Mouse (Mus musculus) hindbrain, embryonic 10.5 days (tissue): Measurements from ENCODE around the gene BB287469. TPM values are rescaled to one million over a fixed set of nuclear protein-coding genes. Genes with fewer than 3 reads are reported as not detected.
"Not testable (repeated sequence)": the region's sequence is repeated elsewhere in the genome, so short reads cannot be mapped to it uniquely, and the experiment has no call there.

Source experiments
- DNase-seq: peaks from one replicate; pipeline ENCODE4 v3.0.0-alpha.2; 2017; ENCODE audit warnings: low spot score
- H3K27ac ChIP-seq: fragments of 300-500 bp; sonication (generic); 2 replicates; pipeline ENCODE4 v1.5.1; 2016; ENCODE audit warnings: mild to moderate bottlenecking, moderate library complexity
- H3K27me3 ChIP-seq: fragments of 300-500 bp; sonication (generic); 2 replicates; pipeline ENCODE4 v1.6.1; 2016; ENCODE audit warnings: mild to moderate bottlenecking; ENCODE audit not compliant: poor library complexity, insufficient read depth, severe bottlenecking
- H3K36me3 ChIP-seq: fragments of 300-500 bp; sonication (generic); 2 replicates; pipeline ENCODE4 v1.6.1; 2016; ENCODE audit warnings: mild to moderate bottlenecking, moderate library complexity
- H3K4me1 ChIP-seq: fragments of 300-500 bp; sonication (generic); replicated peaks from 2 replicates; pipeline ENCODE4 v1.6.1; 2016; ENCODE audit warnings: mild to moderate bottlenecking
- H3K4me3 ChIP-seq: fragments of 300-500 bp; sonication (generic); 2 replicates; pipeline ENCODE4 v1.5.1; 2016; ENCODE audit warnings: mild to moderate bottlenecking, moderate library complexity
- H3K9me3 ChIP-seq: fragments of 300-500 bp; sonication (generic); 2 replicates; pipeline ENCODE4 v1.6.1; 2016; ENCODE audit warnings: mild to moderate bottlenecking, moderate library complexity
- WGBS: fragments of 180-500 bp; shearing (Covaris S2); methylation state at CpG from one replicate; pipeline ENCODE4 v1.1.7; 2016; 5-methylcytosine and 5-hydroxymethylcytosine counted together
- polyA plus RNA-seq: library from polyadenylated mRNA; unstranded; fragments of >200 nt; fragmentation: Nextera tagmentation; extraction: Ambion mirVana; gene quantifications from 2 replicates; pipeline ENCODE4 v1.2.1, GENCODE M21; 2016

BB287469 gene
- polyA plus RNA-seq = not detected in 2 replicates

- H3K36me3 ChIP-seq, H3K27ac ChIP-seq, H3K4me3 ChIP-seq, DNase-seq, H3K4me1 ChIP-seq, H3K27me3 ChIP-seq, H3K9me3 ChIP-seq: not testable (repeated sequence)
- 90% methylated on average over 6 of the region's 6 CpGs for WGBS
Measured at GRCm38 (mm10) chr12:87816277-87816676, at the start of gene BB287469. Gene BB287469 (plus strand): TSS chr12:87816577.

DNA sequence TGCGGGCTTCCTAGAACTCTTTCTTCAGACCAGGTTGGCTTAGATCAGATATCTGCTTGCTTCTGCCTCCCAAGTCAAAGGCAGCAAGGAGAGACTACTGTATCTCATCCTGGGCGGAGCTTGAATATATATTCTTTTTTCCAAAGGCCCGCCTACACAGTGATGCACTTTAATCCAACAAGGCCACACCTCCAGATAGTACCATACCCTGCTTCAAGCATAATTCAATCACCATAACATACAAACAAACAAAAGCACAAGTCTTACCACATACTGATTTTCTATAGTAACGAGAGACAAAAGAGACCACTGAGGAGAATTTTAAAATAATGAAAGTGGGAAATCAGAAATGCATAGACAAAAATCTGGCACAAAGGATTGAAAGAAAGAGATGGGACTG, 40.7 kb upstream of the BB287469 start, which contains the start of gene Gm21319:
Gene Gm21319 (minus strand): TSS at position 101 of the 400 bp plus-strand sequence.
- H3K4me1 ChIP-seq, DNase-seq, H3K27ac ChIP-seq, H3K9me3 ChIP-seq, H3K4me3 ChIP-seq, H3K27me3 ChIP-seq, H3K36me3 ChIP-seq: not testable (repeated sequence)
- WGBS = 89% methylated on average over 4 of the region's 4 CpGs

GRCm38 (mm10) chr12:87795212-87795611, 21.2 kb upstream of the BB287469 start, which contains the start of gene Gm21936:
Gene Gm21936 (plus strand): TSS chr12:87795512.
- H3K9me3 ChIP-seq, H3K4me3 ChIP-seq, H3K4me1 ChIP-seq, H3K36me3 ChIP-seq, DNase-seq, H3K27ac ChIP-seq, H3K27me3 ChIP-seq: not testable (repeated sequence)
- WGBS = 92% methylated on average over 1 of the region's 1 CpGs

- H3K4me1 ChIP-seq, H3K27me3 ChIP-seq, H3K36me3 ChIP-seq, H3K27ac ChIP-seq, DNase-seq, H3K9me3 ChIP-seq, H3K4me3 ChIP-seq: not testable (repeated sequence)
- 91% methylated on average over 5 of the region's 5 CpGs for WGBS
Measured at GRCm38 (mm10) chr12:87797971-87798370, 18.4 kb upstream of the BB287469 start.

- DNase-seq, H3K27me3 ChIP-seq, H3K4me1 ChIP-seq, H3K27ac ChIP-seq, H3K4me3 ChIP-seq, H3K36me3 ChIP-seq, H3K9me3 ChIP-seq: not testable (repeated sequence)
- WGBS = 92% methylated on average over 2 of the region's 2 CpGs
Measured at GRCm38 (mm10) chr12:87842239-87842638, 25.9 kb downstream of the BB287469 start, which contains the start of gene Gm2001. Gene Gm2001 (minus strand): TSS chr12:87842339.

GRCm38 (mm10) chr12:87850657-87851056, 34.3 kb downstream of the BB287469 start:
- H3K4me1 ChIP-seq, H3K9me3 ChIP-seq, H3K27ac ChIP-seq, H3K4me3 ChIP-seq, DNase-seq, H3K36me3 ChIP-seq, H3K27me3 ChIP-seq: not testable (repeated sequence)
- no CpG with 5 or more reads among the region's 2 CpGs for WGBS

GRCm38 (mm10) chr12:87856067-87856466, 39.7 kb downstream of the BB287469 start:
- H3K4me3 ChIP-seq, H3K36me3 ChIP-seq, H3K27ac ChIP-seq, H3K9me3 ChIP-seq, H3K4me1 ChIP-seq, H3K27me3 ChIP-seq, DNase-seq: not testable (repeated sequence)
- 85% methylated on average over 1 of the region's 1 CpGs for WGBS

DNA sequence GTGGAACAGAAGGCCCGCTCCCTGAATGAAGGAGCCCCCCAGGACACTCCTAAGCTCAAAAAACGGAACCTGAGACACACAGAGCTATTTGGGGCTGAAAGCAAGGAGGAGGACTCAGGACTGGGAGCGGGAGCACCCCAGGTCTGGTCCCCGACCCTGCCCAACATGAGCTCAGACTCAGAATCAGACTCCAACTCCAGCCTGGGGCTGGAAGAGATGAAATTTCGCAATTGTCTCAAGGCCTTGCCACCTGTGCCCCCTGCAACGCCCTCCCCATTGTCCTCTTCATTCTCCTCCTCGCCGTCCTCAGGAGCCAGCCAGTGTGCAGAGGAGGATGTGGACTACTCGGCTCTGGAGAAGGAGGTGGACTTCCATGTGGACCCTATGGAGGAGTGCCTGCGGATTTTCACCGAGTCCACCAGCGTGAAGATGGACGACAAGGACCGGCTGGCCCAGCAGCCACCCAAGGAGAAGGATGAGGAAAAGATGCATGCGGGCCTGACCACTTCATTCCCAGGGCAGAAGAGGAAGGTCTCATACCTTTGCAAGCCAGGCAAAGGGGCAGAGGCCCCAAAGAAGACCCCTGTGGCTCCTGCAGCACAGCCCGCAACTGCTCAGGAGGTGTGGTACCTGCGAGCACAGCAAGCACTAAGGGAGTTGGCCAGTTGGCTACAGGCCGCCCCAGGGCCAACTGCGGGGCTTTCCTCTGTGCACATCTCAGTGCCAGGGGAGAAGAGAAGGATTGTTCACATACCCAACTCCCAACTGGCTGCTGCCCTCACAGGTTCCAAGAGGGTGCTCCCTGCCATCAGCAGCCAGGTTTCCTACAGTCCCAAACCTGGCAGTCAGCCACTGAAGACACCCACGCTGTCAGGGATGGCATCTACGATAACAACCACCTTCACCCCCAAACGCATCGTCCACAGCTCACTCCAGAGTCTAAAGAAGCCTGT, 45.6 kb downstream of the BB287469 start:
- not testable (repeated sequence) for H3K36me3 ChIP-seq, H3K27ac ChIP-seq, H3K4me3 ChIP-seq, H3K27me3 ChIP-seq, H3K4me1 ChIP-seq
- DNase-seq = peak; percentile 2
- peaks cover 15% of the 10 kb centered on the region for H3K9me3 ChIP-seq
- WGBS = 86% methylated on average over 23 of the region's 23 CpGs

DNA sequence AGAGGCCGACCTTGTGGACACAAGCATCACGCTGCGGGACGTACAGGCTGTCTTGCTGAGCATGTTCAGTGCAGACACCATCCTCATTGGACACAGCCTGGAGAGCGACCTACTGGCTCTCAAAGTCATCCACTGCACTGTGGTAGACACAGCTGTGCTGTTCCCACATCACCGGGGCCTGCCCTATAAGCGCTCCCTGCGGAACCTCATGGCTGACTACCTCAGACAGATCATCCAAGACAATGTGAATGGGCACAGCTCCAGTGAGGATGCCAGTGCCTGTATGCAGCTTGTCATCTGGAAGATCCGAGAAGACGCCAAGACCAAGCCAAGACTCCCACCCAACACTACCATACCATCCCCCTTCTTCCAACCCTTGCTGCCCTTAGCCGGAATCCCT, 47.3 kb downstream of the BB287469 start:
- not testable (repeated sequence) for DNase-seq, H3K4me3 ChIP-seq, H3K36me3 ChIP-seq, H3K4me1 ChIP-seq, H3K27me3 ChIP-seq, H3K27ac ChIP-seq
- H3K9me3 ChIP-seq = peaks cover 15% of the 10 kb centered on the region
- WGBS = 93% methylated on average over 10 of the region's 11 CpGs

GRCm38 (mm10) chr12:87864048-87864447, 47.7 kb downstream of the BB287469 start:
- DNase-seq, H3K4me1 ChIP-seq, H3K36me3 ChIP-seq, H3K27ac ChIP-seq, H3K4me3 ChIP-seq, H3K27me3 ChIP-seq: not testable (repeated sequence)
- 78% methylated on average over 2 of the region's 2 CpGs for WGBS
- H3K9me3 ChIP-seq = peaks cover 15% of the 10 kb centered on the region

Other genes with a start within 250 kb of the BB287469 start
- gene Oog1, start 213.9 kb upstream of the BB287469 start, polyA plus RNA-seq = not detected in 2 replicates
- gene Gm4027, start 197.7 kb upstream of the BB287469 start, polyA plus RNA-seq = not detected in 2 replicates
- not detected in 2 replicates for gene Gm16381, start 172.0 kb upstream of the BB287469 start, polyA plus RNA-seq
- gene Gm21319, start 40.8 kb upstream of the BB287469 start, polyA plus RNA-seq = not detected in 2 replicates
- not detected in 2 replicates for gene Gm21936, start 21.1 kb upstream of the BB287469 start, polyA plus RNA-seq
- not detected in 2 replicates for gene Gm2001, start 25.8 kb downstream of the BB287469 start, polyA plus RNA-seq
- gene Gm2016, start 57.5 kb downstream of the BB287469 start, polyA plus RNA-seq = not detected in 2 replicates
- gene Gm2022, start 78.8 kb downstream of the BB287469 start, polyA plus RNA-seq = not detected in 2 replicates
- not detected in 2 replicates for gene Gm2035, start 103.3 kb downstream of the BB287469 start, polyA plus RNA-seq
- gene Gm2042, start 137.5 kb downstream of the BB287469 start, polyA plus RNA-seq = not detected in 2 replicates
- not detected in 2 replicates for gene Gm2075, start 195.3 kb downstream of the BB287469 start, polyA plus RNA-seq
- not detected in 2 replicates for gene Gm6803, start 202.2 kb downstream of the BB287469 start, polyA plus RNA-seq
- gene Gm2056, start 210.4 kb downstream of the BB287469 start, polyA plus RNA-seq = not detected in 2 replicates